Mouse (Mus musculus) CH12.LX (cell line): ENCODE results near the gene Csad. TPM values are rescaled to one million over a fixed set of nuclear protein-coding genes. Genes with fewer than 3 reads are reported as not detected.
A peak's percentile ranks its signal among the peaks of the same experiment; 100 is the strongest.

ENCODE experiments used
- DNase-seq: peaks from one replicate; pipeline ENCODE4 v3.0.0-alpha.2; 2013; ENCODE audit errors: extremely low read depth
- H3K27ac ChIP-seq: 2 replicates; pipeline ENCODE4 v1.5.1; 2012; ENCODE audit warnings: low read depth, mild to moderate bottlenecking, control low read depth, moderate library complexity; ENCODE audit not compliant: insufficient read depth
- H3K27me3 ChIP-seq: replicated peaks from 2 replicates; pipeline ENCODE3; 2012; ENCODE audit warnings: inconsistent platforms
- H3K36me3 ChIP-seq, 2 experiments: replicated peaks in 1 of 2; 2 replicates each; pipeline versions ENCODE3 to v1.6.1; 2012; ENCODE audit warnings: inconsistent platforms in 1 of 2, low read length in 1 of 2, mild to moderate bottlenecking in 1 of 2, mixed read lengths in 1 of 2, moderate library complexity in 1 of 2; ENCODE audit not compliant: control insufficient read depth in 1 of 2, insufficient read depth in 1 of 2
- H3K4me1 ChIP-seq, 2 experiments: 2 replicates each; pipeline ENCODE4 v1.6.1; 2012; ENCODE audit warnings: inconsistent platforms in 1 of 2, moderate library complexity in 1 of 2; ENCODE audit not compliant: insufficient read depth in 2 of 2, control insufficient read depth in 1 of 2
- H3K4me2 ChIP-seq: 2 replicates; pipeline ENCODE4 v1.6.1; 2012; ENCODE audit warnings: low read depth, mild to moderate bottlenecking, control low read depth; ENCODE audit not compliant: poor library complexity, insufficient read depth, severe bottlenecking
- H3K4me3 ChIP-seq, 3 experiments: fragments of 150-350 bp in 1 of 3; sonication (generic) in 1 of 3; replicated peaks in 1 of 3; 2 replicates each; pipeline versions ENCODE3 to v1.5.1; 2011 to 2012; ENCODE audit warnings: low read depth in 2 of 3, low read length in 2 of 3, mild to moderate bottlenecking in 2 of 3, moderate library complexity in 2 of 3, control low read depth in 1 of 3, improper control_type of control experiment in 1 of 3, inconsistent platforms in 1 of 3, mixed read lengths in 1 of 3; ENCODE audit not compliant: poor library complexity in 1 of 3
- H3K79me2 ChIP-seq: replicated peaks from 2 replicates; pipeline ENCODE4 v1.6.1; 2012; ENCODE audit warnings: mild to moderate bottlenecking, moderate library complexity; ENCODE audit not compliant: control insufficient read depth, poor library complexity, insufficient read depth, severe bottlenecking; ENCODE audit errors: extremely low read depth
- H3K9ac ChIP-seq: 2 replicates; pipeline ENCODE4 v1.6.1; 2012; ENCODE audit warnings: low read depth, mild to moderate bottlenecking, control low read depth, moderate library complexity; ENCODE audit not compliant: insufficient read depth
- H3K9me3 ChIP-seq: replicated peaks from 2 replicates; pipeline ENCODE3; 2012; ENCODE audit warnings: low read length, inconsistent platforms, mixed read lengths
- BHLHE40 ChIP-seq: IDR thresholded peaks from 2 replicates; pipeline ENCODE4 v1.6.1; 2011; ENCODE audit warnings: mild to moderate bottlenecking, low read depth, low read length, improper control_type of control experiment
- CHD1 ChIP-seq: IDR thresholded peaks from 2 replicates; pipeline ENCODE4 v1.6.1; 2012; ENCODE audit warnings: low read depth, low read length, improper control_type of control experiment, inconsistent platforms
- CHD2 ChIP-seq: IDR thresholded peaks from 2 replicates; pipeline ENCODE4 v1.6.1; 2011; ENCODE audit warnings: low read length, improper control_type of control experiment
- CTCF ChIP-seq, 2 experiments: IDR thresholded peaks in 1 of 2; conservative IDR thresholded peaks in 1 of 2; 2 replicates each; pipeline ENCODE4 v1.5.1; 2011 to 2012; ENCODE audit warnings: low read depth in 2 of 2, low read length in 2 of 2, improper control_type of control experiment in 1 of 2, inconsistent platforms in 1 of 2, mild to moderate bottlenecking in 1 of 2, moderate library complexity in 1 of 2
- E2F4 ChIP-seq: IDR thresholded peaks from 2 replicates; pipeline ENCODE4 v1.6.1; 2011; ENCODE audit warnings: low read depth, low read length, improper control_type of control experiment; ENCODE audit not compliant: insufficient replicate concordance
- EP300 ChIP-seq: IDR thresholded peaks from 2 replicates; pipeline ENCODE4 v1.6.1; 2011; ENCODE audit warnings: low read length, improper control_type of control experiment
- ETS1 ChIP-seq: conservative IDR thresholded peaks from 2 replicates; pipeline ENCODE4 v1.6.1; 2012; ENCODE audit warnings: low read depth, mild to moderate bottlenecking, inconsistent platforms, low read length, improper control_type of control experiment, moderate library complexity
- GABPA ChIP-seq: IDR thresholded peaks from 2 replicates; pipeline ENCODE4 v1.6.1; 2012; ENCODE audit warnings: low read depth, low read length, improper control_type of control experiment, inconsistent platforms; ENCODE audit not compliant: insufficient replicate concordance
- HCFC1 ChIP-seq: IDR thresholded peaks from 2 replicates; pipeline ENCODE4 v1.6.1; 2012; ENCODE audit warnings: low read depth, mild to moderate bottlenecking, inconsistent platforms, low read length, improper control_type of control experiment
- IRF4 ChIP-seq: IDR thresholded peaks from 2 replicates; pipeline ENCODE4 v1.6.1; 2014; ENCODE audit warnings: low read depth, mild to moderate bottlenecking, inconsistent platforms, low read length, improper control_type of control experiment
- KAT2A ChIP-seq: IDR thresholded peaks from 2 replicates; pipeline ENCODE4 v1.6.1; 2012; ENCODE audit warnings: low read length, improper control_type of control experiment, inconsistent platforms; ENCODE audit not compliant: insufficient replicate concordance
- MAFK ChIP-seq: IDR thresholded peaks from 2 replicates; pipeline ENCODE4 v1.6.1; 2011; ENCODE audit warnings: low read length, improper control_type of control experiment; ENCODE audit not compliant: insufficient replicate concordance
- MAZ ChIP-seq: IDR thresholded peaks from 2 replicates; pipeline ENCODE4 v1.6.1; 2012; ENCODE audit warnings: low read depth, mild to moderate bottlenecking, inconsistent platforms, low read length, improper control_type of control experiment, moderate library complexity
- MEF2A ChIP-seq: IDR thresholded peaks from 2 replicates; pipeline ENCODE4 v1.6.1; 2014; ENCODE audit warnings: low read depth, mild to moderate bottlenecking, inconsistent platforms, low read length, improper control_type of control experiment, borderline replicate concordance
- MXI1 ChIP-seq: IDR thresholded peaks from 2 replicates; pipeline ENCODE4 v1.6.1; 2011; ENCODE audit warnings: mild to moderate bottlenecking, low read depth, low read length, improper control_type of control experiment
- MYC ChIP-seq: IDR thresholded peaks from 2 replicates; pipeline ENCODE4 v1.6.1; 2011; ENCODE audit warnings: low read depth, mild to moderate bottlenecking, improper control_type of control experiment, low read length
- NELFE ChIP-seq: IDR thresholded peaks from 2 replicates; pipeline ENCODE4 v1.6.1; 2011; ENCODE audit warnings: low read depth, low read length, improper control_type of control experiment
- NRF1 ChIP-seq: IDR thresholded peaks from 2 replicates; pipeline ENCODE4 v1.6.1; 2014; ENCODE audit warnings: low read depth, mild to moderate bottlenecking, inconsistent platforms, low read length, improper control_type of control experiment, moderate library complexity
- PAX5 ChIP-seq: IDR thresholded peaks from 2 replicates; pipeline ENCODE4 v1.6.1; 2012; ENCODE audit warnings: low read length, inconsistent platforms, mixed read lengths
- POLR2A ChIP-seq: IDR thresholded peaks from 2 replicates; pipeline ENCODE4 v1.6.1; 2011; ENCODE audit warnings: low read depth, mild to moderate bottlenecking, improper control_type of control experiment, low read length
- POLR2AphosphoS2 ChIP-seq: IDR thresholded peaks from 2 replicates; pipeline ENCODE4 v1.6.1; 2011; ENCODE audit warnings: low read depth, low read length, improper control_type of control experiment
- RAD21 ChIP-seq: IDR thresholded peaks from 2 replicates; pipeline ENCODE4 v1.6.1; 2011; ENCODE audit warnings: low read depth, mild to moderate bottlenecking, low read length, improper control_type of control experiment, moderate library complexity
- RCOR1 ChIP-seq: conservative IDR thresholded peaks from 2 replicates; pipeline ENCODE4 v1.6.1; 2012; ENCODE audit warnings: low read depth, mild to moderate bottlenecking, inconsistent platforms, low read length, improper control_type of control experiment
- SIN3A ChIP-seq: IDR thresholded peaks from 2 replicates; pipeline ENCODE4 v1.6.1; 2012; ENCODE audit warnings: low read length, improper control_type of control experiment, inconsistent platforms
- SMC3 ChIP-seq: IDR thresholded peaks from 2 replicates; pipeline ENCODE4 v1.6.1; 2011; ENCODE audit warnings: low read depth, low read length, improper control_type of control experiment
- TBP ChIP-seq: conservative IDR thresholded peaks from 2 replicates; pipeline ENCODE4 v1.6.1; 2011; ENCODE audit warnings: low read depth, low read length, improper control_type of control experiment
- TCF12 ChIP-seq: IDR thresholded peaks from 2 replicates; pipeline ENCODE4 v1.6.1; 2014; ENCODE audit warnings: low read depth, mild to moderate bottlenecking, inconsistent platforms, low read length, improper control_type of control experiment
- UBTF ChIP-seq: IDR thresholded peaks from 2 replicates; pipeline ENCODE4 v1.6.1; 2012; ENCODE audit warnings: low read depth, mild to moderate bottlenecking, inconsistent platforms, low read length, improper control_type of control experiment, moderate library complexity
- USF1 ChIP-seq: IDR thresholded peaks from 2 replicates; pipeline ENCODE4 v1.6.1; 2014; ENCODE audit warnings: low read depth, mild to moderate bottlenecking, inconsistent platforms, low read length, improper control_type of control experiment
- ZC3H11A ChIP-seq: IDR thresholded peaks from 2 replicates; pipeline ENCODE4 v1.6.1; 2012; ENCODE audit warnings: low read depth, mild to moderate bottlenecking, inconsistent platforms, low read length, improper control_type of control experiment
- ZKSCAN1 ChIP-seq: IDR thresholded peaks from 2 replicates; pipeline ENCODE4 v1.6.1; 2012; ENCODE audit warnings: low read depth, inconsistent platforms, low read length, improper control_type of control experiment, borderline replicate concordance
- ZMIZ1 ChIP-seq: IDR thresholded peaks from 2 replicates; pipeline ENCODE4 v1.6.1; 2012; ENCODE audit warnings: low read depth, mild to moderate bottlenecking, inconsistent platforms, low read length, improper control_type of control experiment
- ZNF384 ChIP-seq: IDR thresholded peaks from 2 replicates; pipeline ENCODE4 v1.6.1; 2012; ENCODE audit warnings: low read depth, low read length, improper control_type of control experiment, inconsistent platforms
- dilution Hi-C: fragments of 300-500 bp; cut with MboI; formaldehyde crosslinking; loops from 2 replicates; pipeline ENCODE4 v1.14.3; 2020; ENCODE audit warnings: low sequenced_read_pairs; ENCODE audit not compliant: extremely low pct_unique_long_range_greater_than_20kb, extremely low pct_ligation_motif_present
- in situ Hi-C: fragments of 300-500 bp; cut with MboI; formaldehyde crosslinking; loops from 3 replicates; pipeline ENCODE4 v1.14.3; 2019; ENCODE audit warnings: low sequenced_read_pairs, low pct_ligation_motif_present, low pct_unique_long_range_greater_than_20kb, mixed read lengths
- polyA plus RNA-seq: library from polyadenylated mRNA; unstranded; fragments of >175 nt; gene quantifications from 2 replicates; pipeline ENCODE4 v1.2.1, GENCODE M21; 2012; ENCODE audit warnings: low read depth; ENCODE audit not compliant: insufficient read length
- total RNA-seq, 2 experiments: library from RNA; depleted of rRNA; stranded (reverse); fragments of 300-350 nt in 1 of 2; fragments of >200 nt in 1 of 2; gene quantifications; 2 replicates each; pipeline ENCODE4 v1.2.3; 2012 to 2014

The Csad gene
- total and polyA plus RNA-seq, 3 experiments: 3.7 to 4.7 (median 3.8) TPM

DNA sequence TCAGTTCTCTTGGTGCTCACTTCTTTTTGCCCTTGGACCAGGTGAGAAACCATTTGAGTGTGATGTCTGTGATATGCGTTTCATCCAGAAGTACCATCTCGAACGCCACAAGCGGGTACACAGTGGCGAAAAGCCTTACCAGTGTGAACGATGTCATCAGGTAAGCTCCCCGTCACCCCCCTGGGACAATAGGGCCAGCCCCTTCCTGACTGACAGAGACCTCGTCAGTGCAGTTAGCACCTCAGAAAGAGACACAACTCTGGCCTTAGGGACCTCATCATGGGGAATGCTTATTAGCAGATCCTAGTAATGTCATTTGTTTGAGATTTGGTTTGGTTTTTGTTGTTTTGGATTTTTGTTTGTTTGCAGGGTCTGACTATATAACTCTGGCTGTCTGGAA, 4.6 kb upstream of the Csad start:
- H3K27ac ChIP-seq: no peak overlapping the region

GRCm38 (mm10) chr15:102208092-102208561, 3.6 kb upstream of the Csad start:
- Histone ChIP-seq H3K27ac (peak overlapping the region; percentile 53; the same call in 1 of the 2 replicates), H3K4me2 (peak overlapping the region; percentile 60), H3K36me3 (peaks cover 54 to 71% of the 10 kb centered on the region in 2 experiments), H3K4me1 (peaks cover 22 to 61% of the 10 kb centered on the region in 2 experiments), H3K79me2 (0 out of 2 replicates have a peak, but pooled peaks cover 4% of the 10 kb centered on the region), H3K27me3 (no peaks in the 10 kb centered on the region), H3K9me3 (no peaks in the 10 kb centered on the region), H3K4me3 (peak overlapping the region in 1 of 3 experiments; percentile 2), H3K9ac (no peak overlapping the region)
- dilution Hi-C loops (no loop called here), in situ Hi-C loops (no loop called here)
- DNase-seq: peak; percentile 78
- TF ChIP-seq USF1 (no peak), ZMIZ1 (no peak), SIN3A (peak; percentile 87), MAFK (0 out of 2 replicates have a peak, but pooled peaks have one; percentile 52), NELFE (no peak), KAT2A (no peak), ETS1 (peak; percentile 89), POLR2A (no peak), CTCF (conservative IDR thresholded peaks at IDR 0.05 in 1 of 2, IDR thresholded peaks at IDR 0.05 in 1 of 2; ENCODE audit: low read depth in 2 of 2, low read length in 2 of 2) (no peak), IRF4 (peak; percentile 59), MEF2A (peak; percentile 73), MYC (peak; percentile 63), HCFC1 (0 out of 2 replicates have a peak, but pooled peaks have one; percentile 22), RCOR1 (peak; percentile 76), NRF1 (no peak), TBP (peak; percentile 67; the same call in 1 of the 2 replicates), ZNF384 (no peak), MXI1 (peak; percentile 72), TCF12 (peak; percentile 77), ZKSCAN1 (no peak), ZC3H11A (no peak), PAX5 (no peak), MAZ (0 out of 2 replicates have a peak, but pooled peaks have one; percentile 65), CHD1 (no peak), BHLHE40 (peak; percentile 98), E2F4 (no peak), POLR2AphosphoS2 (no peak), GABPA (no peak), EP300 (peak; percentile 88), SMC3 (no peak), UBTF (peak; percentile 81; the same call in 1 of the 2 replicates)

More for the DNA sequence above, 4.6 kb upstream of the Csad start:
- no peak overlapping the region for H3K9ac ChIP-seq
- no peak overlapping the region for H3K4me2 ChIP-seq
- TF ChIP-seq BHLHE40: peak; percentile 29; the same call in 1 of the 2 replicates
- TF ChIP-seq CHD2: 0 out of 2 replicates have a peak, but pooled peaks have one; percentile 20
- TF ChIP-seq RCOR1: no peak
- no peak for TF ChIP-seq RAD21
- peak; percentile 35; the same call in 1 of the 2 replicates for TF ChIP-seq ETS1
- TF ChIP-seq, all 38 proteins: peak for 3
- Histone ChIP-seq H3K79me2 (0 out of 2 replicates have a peak, but pooled peaks cover 4% of the 10 kb centered on the region), H3K27me3 (no peaks in the 10 kb centered on the region), H3K9me3 (no peaks in the 10 kb centered on the region), H3K4me1 (peaks cover 23 to 71% of the 10 kb centered on the region in 2 experiments), H3K4me3 (no peak overlapping the region), H3K36me3 (peaks cover 58 to 81% of the 10 kb centered on the region in 2 experiments)
- peak; percentile 55 for DNase-seq
- in situ Hi-C loops: no loop called here
- dilution Hi-C loops: no loop called here
